Mouse (Mus musculus) CD4-positive, CD25-positive, alpha-beta regulatory T cell, adult 9 weeks (primary cell): ENCODE measurements around the gene Olfr142. TPM values are rescaled to one million over a fixed set of nuclear protein-coding genes. Genes with fewer than 3 reads are reported as not detected.

Experiments used
- polyA plus RNA-seq: library from polyadenylated mRNA; unstranded; fragments of 100-300 nt; shearing (Covaris generic); gene quantifications from one replicate; pipeline ENCODE4 v1.2.1, GENCODE M21; 2017

Gene Olfr142
- not detected for polyA plus RNA-seq

DNA sequence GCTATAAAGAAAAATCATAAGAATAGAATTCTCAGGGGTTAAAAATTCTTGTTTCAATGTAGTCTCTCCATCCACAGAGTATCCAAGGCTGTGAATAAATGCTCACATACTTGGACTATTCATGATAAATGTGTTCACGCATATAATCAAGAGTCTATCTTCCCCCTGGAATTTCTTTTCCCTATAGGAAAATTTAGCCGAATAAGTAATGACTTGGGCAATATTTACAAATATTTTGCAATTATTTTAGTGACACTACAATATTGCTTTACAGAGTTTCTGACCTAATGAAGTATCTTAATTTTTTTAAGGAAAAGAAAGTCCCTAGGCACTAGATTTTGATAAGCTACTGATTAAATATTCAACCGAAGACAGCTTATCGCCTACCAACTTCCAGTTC, at the start of gene Olfr142:
Olfr142 (minus strand) TSS at position 101 of the 400 bp plus-strand sequence.

DNA sequence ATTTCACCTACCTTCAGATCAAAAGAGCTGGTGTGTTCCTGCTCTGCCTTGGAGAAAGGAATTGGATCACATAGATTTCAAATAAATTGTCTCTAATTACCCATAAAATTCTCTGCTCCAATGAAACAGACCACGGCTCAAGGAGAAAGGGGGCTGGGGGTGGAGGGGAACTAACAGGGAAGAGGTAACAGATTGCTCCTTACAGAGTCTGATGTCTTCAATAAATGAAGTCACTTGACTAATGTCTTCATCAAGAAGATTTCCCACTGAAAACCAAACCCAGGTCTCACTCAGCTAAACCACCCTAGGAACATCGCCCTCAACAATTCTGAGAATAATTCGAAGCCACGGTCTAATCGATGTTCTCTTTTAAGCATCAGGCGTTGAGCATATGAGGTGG, 35.3 kb upstream of the Olfr142 start, which contains the start of gene Olfr1272:
Olfr1272 (minus strand) TSS at position 101 of the 400 bp plus-strand sequence.

DNA sequence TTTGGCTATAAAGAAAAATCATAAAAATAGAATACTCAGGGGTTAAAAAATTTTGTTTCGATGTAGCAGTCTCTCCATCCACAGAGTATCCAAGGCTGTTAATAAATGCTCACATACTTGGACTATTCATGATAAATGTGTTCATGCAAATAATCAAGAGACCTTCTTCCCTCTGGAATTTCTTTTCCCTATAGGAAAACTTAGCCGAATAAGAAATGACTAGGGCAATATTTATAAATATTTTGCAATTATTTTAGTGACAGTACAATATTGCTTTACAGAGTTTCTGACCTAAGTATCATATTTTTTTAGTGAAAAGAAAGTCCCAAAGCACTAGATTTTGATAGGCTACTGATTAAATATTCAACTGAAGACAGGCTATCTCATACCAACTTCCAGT, 13.5 kb upstream of the Olfr142 start, which contains the start of gene Olfr1271:
Olfr1271 (minus strand) TSS at position 101 of the 400 bp plus-strand sequence.

DNA sequence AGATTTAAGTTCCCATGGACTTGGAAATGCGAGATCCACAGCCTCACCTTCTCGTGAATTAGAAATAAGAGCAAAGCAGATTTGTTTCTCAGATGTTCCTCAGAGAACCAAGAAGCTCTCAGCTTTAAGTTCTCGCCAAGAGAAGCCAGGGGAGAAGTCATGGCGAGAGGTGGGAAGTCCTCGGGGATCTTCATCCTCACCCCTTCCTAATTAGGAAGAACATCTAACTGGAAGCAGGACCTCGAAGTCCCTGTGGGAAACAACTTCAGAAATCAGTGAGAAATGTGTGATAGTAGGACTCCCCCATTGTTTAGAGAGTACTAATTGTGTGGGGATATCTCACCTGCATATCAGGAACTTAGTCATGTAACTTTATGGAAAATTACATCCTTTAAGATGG, 33.0 kb downstream of the Olfr142 start, which contains the start of gene Olfr1506:
Olfr1506 (minus strand) TSS at position 101 of the 400 bp plus-strand sequence.

Other genes starting within 250 kb of the Olfr142 start
- not detected for gene Olfr1263, start 245.5 kb downstream of the Olfr142 start, polyA plus RNA-seq
- not detected for gene Olfr1264, start 232.0 kb downstream of the Olfr142 start, polyA plus RNA-seq
- not detected for gene Olfr1265, start 222.3 kb downstream of the Olfr142 start, polyA plus RNA-seq
- gene Olfr140, start 194.0 kb downstream of the Olfr142 start, polyA plus RNA-seq = not detected
- gene Olfr1269, start 136.2 kb downstream of the Olfr142 start, polyA plus RNA-seq = not detected
- gene Olfr32, start 115.3 kb downstream of the Olfr142 start, polyA plus RNA-seq = not detected
- not detected for gene Olfr1270, start 104.5 kb downstream of the Olfr142 start, polyA plus RNA-seq
- not detected for gene Olfr1506, start 33.1 kb downstream of the Olfr142 start, polyA plus RNA-seq
- gene Olfr1271, start 13.4 kb upstream of the Olfr142 start, polyA plus RNA-seq = 0.05 TPM
- not detected for gene Olfr1272, start 35.2 kb upstream of the Olfr142 start, polyA plus RNA-seq
- gene Gm13769, start 64.6 kb upstream of the Olfr142 start, polyA plus RNA-seq = not detected
- gene Olfr1274-ps, start 141.1 kb upstream of the Olfr142 start, polyA plus RNA-seq = not detected